Mouse (Mus musculus): ENCODE data around the gene Ugt2b5. TPM values are rescaled to one million over a fixed set of nuclear protein-coding genes. Genes with fewer than 3 reads are reported as not detected.

Ugt2b5 gene
- polyA plus RNA-seq, 1 experiment from 2014 or later = not detected

Other genes starting within 250 kb of the Ugt2b5 start
- not detected in 2 replicates for gene Ugt2b34, start 233.4 kb downstream of the Ugt2b5 start, polyA plus RNA-seq (2015; fragmentation: Nextera tagmentation; extraction: Ambion mirVana)
- not detected in 2 replicates for gene Ugt2b1, start 213.8 kb downstream of the Ugt2b5 start, polyA plus RNA-seq (2015; fragmentation: Nextera tagmentation; extraction: Ambion mirVana)
- not detected in 2 replicates for gene Ugt2b35, start 139.5 kb downstream of the Ugt2b5 start, polyA plus RNA-seq (2015; fragmentation: Nextera tagmentation; extraction: Ambion mirVana)
- gene Ugt2b36, start 47.8 kb downstream of the Ugt2b5 start, polyA plus RNA-seq (2015; fragmentation: Nextera tagmentation; extraction: Ambion mirVana) = 0.09 TPM in 1 of 2 replicates, not detected in the other
- not detected in 2 replicates for gene Ugt2b37, start 114.5 kb upstream of the Ugt2b5 start, polyA plus RNA-seq (2015; fragmentation: Nextera tagmentation; extraction: Ambion mirVana)
- not detected in 2 replicates for gene Ugt2a3, start 196.9 kb upstream of the Ugt2b5 start, polyA plus RNA-seq (2015; fragmentation: Nextera tagmentation; extraction: Ambion mirVana)